Mouse (Mus musculus): ENCODE data around the gene Stat3.

Gene Stat3

DNA sequence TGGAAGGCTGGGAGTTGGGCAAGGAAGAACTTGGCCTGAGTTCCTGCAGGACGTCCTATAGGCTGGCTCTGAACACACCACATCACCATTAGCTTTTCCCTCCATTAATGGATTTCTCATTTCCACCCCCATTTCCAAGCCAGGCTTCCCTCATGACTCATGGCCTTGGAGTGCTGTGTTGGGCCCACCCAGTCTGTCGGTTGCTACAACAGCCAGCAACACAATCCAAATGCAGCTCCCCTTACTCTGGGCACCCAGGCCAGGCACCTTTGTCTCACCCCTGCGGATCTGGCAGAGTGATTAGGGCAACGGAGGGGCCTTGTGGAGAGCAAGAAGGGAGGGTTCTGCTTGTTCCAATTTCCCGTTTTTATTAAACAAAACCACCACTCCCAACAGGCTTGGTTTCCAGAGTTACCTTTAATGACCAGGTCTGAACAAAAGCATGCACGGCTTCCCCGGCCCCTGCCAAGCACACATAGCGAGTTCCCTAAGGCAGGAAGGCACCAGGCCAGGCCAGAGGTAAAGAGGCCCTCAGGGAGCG lies 23.1 kb upstream of the Stat3 start:
- DNase-seq = no peak

DNA sequence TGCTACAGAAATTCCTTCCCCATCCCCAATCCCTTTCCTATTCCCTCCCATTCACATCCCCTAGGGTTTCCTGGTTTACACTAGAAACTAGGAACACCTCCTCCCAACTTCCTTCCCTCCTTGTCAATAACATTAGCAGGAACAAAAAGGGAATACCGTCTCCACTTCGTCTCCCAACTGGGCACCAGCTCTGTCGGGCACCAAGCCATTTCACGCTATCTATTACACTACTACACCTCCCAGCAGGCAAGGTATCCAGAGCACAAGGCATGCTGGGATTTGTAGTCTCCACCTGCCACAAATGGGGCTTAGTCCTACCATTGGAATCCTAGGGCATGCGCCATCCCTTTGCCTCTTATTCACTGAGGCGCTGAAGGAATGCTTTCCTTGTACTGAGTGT lies 21.2 kb upstream of the Stat3 start:
- peak; percentile 72 to 77 for DNase-seq

DNA sequence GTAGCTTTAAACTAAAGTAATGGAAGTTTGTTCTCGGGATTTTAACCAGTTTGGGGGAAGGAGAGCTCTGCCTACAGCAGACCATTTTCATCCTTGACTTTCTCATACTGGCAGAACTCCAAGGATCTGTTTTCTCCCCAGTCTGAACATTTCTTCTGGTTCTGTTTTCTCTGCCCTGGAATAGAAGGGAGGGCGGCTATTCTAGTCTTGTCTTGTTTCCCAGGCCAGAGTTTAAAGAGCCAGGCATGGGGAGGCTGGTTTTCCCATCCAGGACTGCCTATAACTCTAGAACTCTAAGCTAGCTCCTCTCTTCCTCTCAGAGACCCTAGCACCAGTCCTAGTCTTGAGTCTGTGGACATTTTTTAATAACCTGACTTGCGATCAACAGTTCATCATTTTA lies 20.5 kb upstream of the Stat3 start:
- DNase-seq = no peak

DNA sequence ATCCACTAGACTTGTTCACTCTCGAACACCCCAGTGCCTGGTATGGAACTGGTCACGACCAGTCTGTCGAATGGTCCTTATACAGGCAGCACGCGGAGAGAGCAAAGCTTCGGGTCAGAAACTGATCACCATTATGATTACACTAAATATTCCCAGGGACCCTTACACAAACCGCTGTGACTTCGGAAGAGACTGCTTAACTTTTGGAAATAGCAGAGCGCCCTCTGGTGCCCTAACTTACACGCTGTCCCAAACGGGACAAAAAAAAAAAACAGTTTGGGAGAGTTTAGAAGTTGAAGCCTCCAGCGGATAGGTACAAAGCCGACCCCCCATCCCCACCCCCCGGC lies 20.1 kb upstream of the Stat3 start:
- peak in 1 of 2 experiments; percentile 70 for DNase-seq

DNA sequence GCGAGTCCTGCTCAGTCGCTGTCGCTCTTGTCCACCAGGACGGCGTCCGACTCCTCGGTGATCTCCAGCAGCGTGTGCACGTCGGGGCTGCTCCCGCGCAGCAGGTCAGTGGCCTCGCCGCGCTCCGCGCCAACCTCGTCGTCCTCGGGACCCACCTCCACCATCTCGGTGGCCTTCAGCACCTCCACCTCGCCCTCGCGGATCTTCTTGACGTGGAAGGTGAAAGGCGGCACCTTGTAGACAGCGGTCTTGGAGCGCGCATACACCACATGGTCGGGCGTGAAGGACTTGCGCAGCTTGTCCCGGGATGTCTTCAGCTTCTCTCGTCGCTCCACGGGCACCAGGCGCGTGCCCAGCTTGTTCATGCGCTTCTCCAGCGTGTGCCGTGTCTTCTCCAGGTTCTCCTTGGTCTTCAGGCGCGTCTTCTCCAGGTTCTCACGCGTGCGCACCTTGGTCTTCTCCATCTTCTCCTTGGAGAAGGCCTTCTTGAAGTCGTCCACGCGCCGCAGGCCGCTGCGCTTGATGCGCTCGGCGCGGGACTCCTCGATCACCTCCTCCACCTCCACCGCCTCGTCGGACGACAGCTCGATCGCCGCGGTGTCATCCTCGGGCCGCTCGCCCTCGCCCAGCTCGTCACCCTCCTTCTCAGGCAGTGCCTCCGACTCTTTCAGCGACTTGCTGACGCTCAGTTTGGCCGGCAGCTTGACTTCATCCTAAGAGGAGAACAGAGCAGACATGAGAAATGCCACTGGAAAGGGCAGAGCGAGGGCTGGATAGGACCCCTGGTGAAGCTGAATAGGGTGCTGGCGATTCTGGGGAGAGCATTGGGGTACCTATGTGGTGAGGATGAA lies 19.5 kb upstream of the Stat3 start:
- DNase-seq = no peak

DNA sequence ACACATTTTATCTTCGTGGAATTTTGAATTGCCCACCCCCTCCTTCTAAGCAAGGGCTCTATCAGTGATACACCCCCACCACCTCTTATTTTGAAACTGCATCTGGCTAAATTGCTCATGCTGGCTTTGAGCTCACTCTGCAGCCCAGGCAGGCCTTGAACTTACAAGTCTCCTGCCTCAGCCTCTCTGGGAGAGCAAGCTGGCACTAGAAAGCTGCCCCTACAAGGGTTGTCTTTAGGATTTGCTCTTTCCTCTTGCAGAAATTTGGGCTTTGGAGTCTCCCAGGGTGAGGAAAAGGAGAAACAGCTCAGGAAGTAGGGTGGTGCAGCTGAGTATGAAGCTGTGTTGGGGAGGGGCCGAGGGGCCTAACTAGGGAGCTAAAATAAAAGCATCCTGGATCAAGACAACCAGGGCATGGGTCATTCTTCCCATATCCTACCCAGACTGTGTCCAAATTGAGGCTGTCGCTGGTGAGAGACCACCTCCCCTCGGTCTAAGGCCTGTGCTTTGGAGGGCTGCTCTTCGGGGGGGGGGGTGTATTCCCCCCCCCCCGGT lies 18.7 kb upstream of the Stat3 start:
- no peak for DNase-seq

DNA sequence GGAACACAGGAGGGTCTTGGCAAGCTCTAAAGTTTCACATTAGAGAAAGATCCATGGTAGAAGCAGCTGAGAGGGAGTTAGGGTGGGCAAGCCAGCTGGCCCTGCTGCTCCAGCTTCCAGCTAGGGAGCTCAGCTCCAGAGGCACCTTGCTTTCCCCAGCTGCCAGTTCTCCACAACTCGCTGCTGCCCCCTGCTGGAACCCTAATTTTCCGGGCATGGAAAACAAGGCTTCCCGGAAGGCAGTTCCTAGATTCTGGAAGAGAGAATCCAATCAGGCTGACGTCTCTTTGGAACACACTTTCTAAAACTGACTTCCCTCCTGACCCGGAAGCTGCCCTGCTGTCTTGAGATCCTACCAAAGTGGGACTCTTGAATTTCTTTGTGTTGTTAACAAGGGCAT lies 17.9 kb upstream of the Stat3 start:
- DNase-seq = peak; percentile 80 to 93

DNA sequence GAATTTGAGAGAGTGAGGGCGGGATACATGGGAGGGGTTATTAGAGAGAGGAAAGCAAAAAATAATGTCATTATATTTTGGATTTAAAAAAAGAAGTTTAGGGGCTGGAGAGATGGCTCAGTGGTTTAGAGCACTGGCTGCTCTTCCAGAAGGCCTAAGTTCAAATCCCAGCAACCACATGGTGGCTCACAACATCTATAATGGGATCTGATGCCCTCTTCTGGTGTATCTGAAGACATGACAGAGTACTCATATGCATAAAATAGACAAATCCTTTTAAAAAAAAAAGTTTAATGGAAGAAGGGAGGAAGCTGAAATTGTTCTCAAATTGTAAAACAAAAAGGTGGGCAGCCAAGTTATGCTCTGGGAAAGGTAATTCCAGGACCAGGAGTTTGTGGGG lies 10.2 kb upstream of the Stat3 start:
- DNase-seq = no peak

DNA sequence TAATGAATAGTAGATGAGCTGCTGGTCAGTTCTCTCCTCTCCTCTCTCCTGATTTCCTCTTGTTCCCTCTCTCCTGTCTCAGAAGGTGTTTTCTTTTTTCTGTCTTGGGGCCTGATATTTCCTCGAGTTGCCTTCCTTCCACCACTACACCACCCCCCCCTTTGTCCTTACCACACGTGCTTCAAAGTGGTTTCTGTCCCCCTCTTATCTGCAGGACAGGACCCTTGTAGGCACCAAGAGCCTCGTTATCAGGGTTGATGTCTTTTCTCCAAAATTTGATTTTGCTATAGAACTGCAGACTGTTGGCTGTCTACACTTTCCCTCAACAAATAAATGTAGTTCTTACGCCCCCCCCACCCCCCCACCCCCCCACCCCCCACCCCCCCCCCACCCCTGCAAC lies 9.0 kb upstream of the Stat3 start:
- DNase-seq = no peak

DNA sequence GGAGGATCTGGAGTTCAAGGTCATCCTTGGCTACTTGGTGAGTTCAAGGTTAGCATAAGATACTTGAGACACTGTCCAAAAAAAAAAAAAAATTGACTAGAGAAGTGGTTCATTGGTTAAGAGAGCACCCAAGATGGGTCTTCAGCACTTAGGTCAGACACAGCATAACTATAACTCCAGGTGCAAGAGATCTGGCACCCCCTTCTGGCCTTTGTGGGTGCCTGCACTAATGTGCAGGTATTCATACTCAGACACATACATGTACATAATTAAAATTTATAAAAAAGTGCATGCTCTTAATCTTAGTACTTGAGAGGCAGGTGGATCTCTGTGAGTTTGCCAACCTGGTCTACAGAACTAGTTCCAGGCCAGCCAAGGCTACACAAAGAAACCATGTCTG lies 8.2 kb upstream of the Stat3 start:
- DNase-seq = no peak

DNA sequence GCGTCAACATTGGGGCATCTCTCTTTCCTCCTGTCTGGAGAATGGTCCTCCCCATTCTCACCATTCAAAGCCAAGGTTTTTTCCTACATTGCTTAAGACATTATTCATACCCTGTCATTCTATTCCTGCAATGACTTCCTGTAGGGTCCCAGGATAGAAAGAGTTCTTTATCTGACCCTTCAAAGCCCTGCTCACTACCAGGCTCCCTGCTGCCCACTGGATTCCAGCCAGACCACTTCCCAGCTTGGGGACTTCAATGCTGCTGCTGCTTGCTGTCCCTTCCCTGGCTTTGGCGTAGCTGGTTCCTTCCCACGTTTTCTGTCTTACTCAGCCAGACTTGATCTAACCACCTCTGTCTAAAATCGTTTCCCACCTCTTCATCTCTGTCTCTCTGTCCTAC lies 7.5 kb upstream of the Stat3 start:
- DNase-seq = no peak

DNA sequence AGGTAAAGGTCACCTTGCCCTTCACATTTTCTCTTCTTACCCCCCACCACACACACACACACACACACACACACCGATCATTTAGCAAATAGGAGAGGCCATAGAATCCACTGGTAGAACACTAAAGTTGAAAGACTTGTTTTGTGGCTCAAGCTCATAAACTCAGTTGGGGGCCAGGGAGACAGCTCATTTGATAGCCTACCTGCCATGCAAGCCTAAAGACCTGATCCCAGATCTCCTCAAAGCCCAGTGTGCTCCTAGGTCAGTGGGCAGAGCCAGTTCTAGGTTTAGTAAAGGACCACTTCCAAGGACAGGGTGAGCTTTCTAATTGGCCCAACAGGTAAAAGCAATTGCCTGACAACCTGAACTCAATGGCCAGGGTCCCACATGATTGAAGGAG lies 3.0 kb upstream of the Stat3 start:
- no peak for DNase-seq

DNA sequence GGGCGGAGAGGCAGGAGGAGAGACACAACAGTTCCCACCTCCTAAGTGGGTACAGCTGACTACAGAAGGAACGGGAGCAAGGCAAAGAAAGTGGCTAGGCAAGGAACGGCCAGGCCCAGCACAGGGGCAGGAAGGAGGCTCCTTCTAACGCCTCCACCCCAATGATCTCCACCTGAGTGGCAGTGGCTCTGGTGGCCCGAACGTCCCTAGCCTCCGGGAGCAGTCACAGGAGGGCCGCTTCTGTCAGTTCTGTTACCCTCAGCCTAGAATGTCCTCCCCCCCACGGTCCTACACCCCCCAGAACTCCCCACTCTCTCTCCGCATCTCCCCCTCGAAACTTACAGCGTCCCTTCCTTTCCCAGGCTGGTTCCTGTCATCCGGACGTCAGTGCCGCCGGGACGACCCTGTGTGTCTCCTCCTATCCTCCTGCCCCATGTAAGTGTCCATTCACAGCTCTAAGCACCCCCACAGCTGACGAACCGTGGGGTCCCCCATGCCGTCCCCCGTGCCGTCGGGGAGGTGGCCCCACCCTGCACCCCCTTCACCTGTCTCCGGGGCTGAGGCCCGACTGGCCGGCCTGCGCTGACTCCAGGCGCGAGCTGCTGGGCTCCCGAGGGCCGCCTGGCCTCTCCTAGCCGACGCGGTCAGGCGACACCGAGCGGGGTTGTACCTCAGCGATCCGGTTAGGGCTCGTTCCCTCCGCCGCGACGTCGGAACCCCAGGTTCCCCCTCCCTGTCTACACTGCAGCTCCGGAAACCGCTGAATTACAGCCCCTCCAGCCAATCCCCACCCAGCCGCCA lies 429 bp downstream of the Stat3 start:
- DNase-seq = peak in 1 of 2 experiments; percentile 32

DNA sequence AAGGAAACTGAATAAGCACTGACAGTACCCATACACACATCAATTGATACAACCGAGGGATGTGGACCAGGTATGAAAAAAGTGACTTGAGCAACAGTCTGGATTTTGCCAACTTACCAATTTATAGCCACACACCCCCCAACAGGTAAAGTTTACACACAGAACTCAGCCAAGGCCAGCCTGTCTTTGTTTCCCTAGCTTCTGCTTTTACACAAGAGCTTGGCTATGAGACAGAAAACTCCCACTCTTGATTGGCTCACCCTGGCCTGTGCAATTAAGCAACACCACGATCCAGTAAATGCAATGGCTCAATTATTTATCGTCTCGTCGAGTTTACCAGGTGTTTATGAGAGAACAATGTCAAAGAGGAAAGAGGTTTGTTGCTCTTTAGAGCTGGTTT lies 1.2 kb downstream of the Stat3 start:
- DNase-seq = peak in 1 of 2 experiments; percentile 36

DNA sequence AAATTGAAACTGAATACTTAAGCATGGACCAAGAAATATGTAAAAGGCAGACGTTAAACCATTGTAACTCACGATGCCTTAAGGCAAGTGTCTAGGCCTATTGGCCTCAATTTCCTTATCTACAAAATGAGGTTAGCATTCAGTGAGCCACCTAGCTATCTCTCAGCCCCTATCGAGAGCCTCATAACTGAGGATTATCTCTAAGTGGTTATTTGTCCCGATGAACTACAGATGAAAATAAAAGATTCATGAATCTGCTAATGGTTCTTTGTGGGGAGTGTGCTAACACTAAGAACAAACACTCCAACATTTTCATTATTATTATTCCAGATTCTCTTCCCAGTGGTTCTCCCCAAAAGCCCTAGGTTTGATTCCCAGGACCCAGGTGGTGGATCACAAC lies 2.0 kb downstream of the Stat3 start:
- DNase-seq = no peak

DNA sequence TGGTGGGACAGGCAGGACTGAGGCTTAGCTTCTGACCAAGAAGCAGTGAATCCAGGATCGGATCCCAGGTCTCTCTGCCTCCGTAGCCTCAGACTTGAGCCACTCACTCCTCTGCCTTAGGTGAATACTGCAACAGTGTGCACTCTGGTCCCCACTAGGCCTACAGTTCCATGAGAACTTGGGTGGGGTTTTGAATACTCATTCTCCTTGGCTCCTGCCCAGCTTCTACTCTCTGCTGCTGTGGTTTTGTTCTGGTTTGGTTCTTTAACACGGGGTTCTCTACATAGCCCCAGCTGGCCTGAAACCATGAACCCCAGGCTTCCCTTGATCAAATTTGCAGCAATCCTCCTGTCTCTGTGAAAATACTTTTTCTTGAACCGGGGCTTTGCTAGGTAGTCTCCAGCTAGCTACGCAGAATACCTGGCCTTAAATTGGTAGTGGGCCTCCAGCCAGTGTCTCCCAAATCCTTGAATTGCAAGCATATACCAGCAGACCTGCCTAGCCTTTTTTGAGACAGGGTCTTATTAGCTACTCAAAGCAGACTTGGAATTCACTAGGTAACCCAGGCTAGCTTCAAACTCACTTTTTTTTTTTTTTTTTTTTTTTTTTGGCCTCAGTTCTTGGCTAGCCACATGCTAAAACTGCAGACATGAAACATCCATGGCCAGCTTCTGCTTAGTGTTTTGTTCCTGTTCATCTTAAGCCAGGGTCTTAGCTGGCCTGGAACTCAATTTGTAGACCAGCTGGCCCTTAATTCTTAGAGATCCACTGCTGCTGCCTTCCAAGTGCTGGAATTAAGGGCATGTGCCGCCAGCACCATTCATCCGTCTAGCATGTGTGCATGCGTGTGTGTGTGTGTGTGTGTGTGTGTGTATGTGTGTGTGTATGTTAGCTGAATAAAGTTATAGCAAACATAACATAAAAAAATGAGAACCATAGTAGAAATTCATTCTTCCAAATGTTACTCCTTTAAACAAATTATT lies 3.7 kb downstream of the Stat3 start:
- DNase-seq = no peak

DNA sequence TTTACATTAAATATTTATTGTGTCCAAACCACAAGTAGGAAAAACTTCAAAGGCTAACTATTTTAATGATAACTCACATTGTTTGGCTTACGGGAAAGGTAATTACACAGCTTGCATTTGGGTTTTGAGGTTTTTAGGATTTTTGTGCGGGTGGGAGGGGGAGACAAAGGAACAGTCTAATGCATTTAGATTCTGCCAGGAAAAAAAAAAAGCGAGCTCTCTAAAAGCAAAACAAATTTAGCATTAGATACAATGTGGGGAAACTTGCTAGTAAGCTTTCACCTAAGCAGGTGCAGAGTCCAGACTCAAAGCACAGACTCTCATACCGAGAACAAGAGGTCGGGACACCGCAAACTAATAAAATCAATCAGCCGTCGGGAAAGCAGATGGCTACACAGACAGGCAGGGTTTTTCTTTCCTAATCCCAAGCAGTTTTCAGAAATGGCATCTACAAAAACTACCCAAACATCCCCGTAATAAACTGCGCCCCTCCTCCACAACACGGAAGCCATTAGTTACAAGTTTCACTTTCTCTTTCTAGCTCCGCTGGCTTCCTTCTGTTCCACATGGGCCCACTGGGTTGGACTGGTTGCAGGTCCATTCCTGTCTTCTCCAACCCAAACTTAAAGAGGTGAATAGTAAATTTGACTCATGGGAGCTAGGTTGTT lies 8.0 kb downstream of the Stat3 start:
- DNase-seq = peak; percentile 59 to 68

DNA sequence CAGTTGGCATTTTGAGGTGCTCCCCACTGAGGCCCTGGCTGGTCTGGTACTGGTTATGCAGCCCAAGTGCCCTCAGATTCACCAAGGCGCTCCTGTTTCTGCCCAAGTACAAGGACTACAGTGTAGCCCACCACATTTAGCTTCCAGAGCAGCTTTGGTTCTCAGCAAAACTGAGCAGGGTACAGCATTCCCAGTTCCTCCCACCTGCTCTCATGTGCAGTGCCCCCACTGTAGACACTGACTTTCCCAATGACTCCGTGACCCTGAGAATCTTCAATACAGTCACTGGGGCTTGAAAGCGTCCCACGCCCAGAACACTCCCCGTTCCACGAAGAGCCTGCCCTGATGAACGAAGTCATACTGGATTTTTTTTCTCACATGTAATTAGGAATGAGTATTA lies 8.7 kb downstream of the Stat3 start:
- DNase-seq = no peak

DNA sequence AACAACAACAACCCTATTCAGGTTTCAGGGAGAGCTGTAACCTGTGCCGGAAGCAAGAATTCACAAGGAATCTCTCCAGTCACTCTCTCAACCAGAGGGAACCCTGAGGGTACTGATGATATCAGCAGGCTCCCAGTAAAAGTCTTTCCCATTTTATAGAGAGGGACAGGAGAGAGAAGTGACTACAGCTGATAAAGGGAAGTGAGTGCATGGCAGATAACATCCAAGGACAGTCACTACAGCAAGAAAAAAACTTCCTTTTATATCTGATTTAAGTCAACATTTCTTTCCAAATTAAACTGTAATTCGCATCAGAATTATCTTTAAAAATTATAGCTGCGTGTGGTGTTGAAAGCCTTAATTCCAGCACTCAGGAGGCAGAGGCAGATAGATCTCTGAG lies 12.0 kb downstream of the Stat3 start:
- DNase-seq = no peak

DNA sequence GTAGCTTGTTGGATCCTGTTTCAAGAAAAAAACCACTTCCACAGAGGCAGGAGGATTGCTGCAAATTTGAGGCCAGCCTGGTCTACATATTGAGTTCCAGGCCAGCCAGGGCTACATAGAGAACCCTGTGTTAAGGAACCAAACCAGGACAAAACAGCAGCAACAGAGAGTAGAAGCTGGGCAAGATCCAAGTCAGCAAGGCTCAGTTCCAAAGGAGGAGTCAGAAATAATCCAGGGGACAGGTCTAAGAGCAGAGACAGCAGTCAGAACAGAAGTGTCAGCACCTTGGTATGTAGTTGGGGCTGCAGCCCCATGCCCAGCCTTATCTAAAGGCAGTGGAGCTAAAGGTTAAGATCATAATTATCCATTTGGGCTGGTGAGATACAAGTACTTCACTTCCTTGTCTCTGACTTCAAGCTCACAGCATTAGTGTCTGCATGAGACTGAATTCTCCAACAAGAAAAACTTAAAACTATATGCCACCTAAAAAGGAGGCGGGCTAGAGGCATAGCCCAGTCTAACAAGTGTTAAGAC lies 14.9 kb downstream of the Stat3 start:
- no peak for DNase-seq

DNA sequence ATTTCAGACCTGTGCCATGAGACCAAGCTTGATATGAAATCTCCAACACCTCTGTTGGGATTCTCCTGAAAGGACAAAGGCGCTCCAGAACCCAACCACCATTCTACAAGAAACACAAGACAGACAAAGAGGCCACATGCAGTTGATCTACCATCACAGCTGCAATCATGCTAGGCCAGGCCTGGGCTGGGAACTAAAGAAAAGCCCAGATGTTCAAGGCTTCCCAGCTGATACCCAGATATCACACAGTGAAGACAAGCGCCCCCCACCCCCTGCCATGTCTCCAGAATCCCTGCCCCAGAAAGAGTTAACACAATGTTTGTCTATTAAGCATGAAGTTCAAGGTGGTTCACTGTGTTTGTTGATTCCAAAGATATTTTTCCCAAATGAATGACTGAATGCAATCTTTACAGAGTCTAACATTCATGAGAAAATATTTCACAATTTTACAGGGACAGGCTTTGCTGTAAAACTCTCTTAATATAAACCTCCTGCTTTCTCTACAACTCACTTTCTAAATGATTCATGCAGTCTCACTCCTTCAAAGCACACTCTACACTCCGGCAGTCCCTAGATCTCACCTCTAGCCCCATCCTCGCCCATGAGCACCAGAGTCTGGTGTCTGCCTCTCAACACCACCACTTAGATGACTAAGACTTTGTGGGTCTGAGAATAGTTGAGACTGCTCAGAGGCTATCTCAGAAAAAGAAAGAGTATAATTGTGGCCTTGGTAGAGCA lies 18.3 kb downstream of the Stat3 start:
- no peak for DNase-seq

All from kidney, adult 8-10 months (tissue).